1 mouse cellular context compared by ENCODE assay signal in the genomic region with DNA sequence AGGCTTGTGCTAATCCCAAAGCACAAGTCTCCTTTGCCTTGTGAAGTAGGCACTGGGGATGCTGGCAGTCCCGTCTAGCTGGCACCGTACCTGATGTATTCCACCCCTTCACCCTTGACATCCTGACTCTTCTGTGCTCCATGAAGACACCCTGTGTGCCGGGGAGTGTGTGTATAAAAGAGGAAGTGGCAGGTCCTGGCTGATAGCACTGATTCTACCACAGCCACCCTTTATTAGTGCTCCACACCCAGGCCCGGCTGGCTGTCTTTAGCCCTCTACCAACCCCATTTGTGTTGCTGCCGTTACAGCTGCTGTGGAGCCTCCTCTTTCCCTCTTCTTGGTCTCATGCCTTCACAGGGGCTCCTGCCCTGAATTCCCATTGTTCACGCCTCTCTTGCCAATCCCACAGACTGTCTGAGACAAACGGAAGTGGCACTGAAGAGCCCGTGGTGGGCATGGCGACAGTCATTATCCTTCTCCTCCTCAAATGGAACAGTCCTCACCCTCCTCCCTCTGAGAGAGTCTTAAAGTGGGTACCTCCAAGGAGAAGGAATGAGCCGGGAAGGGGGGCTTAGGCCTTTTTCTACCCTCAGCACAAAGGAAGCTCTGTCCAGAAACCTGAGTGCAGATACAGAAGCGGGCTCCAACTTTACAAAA.
TF ChIP-seq lines count a peak whose summit lies in the region.

No protein-coding gene starts in this region.

TF ChIP-seq in MEL, 35 proteins besides CTCF, POLR2A, EP300 and RAD21:
- TF ChIP-seq TAL1 (IDR thresholded peaks at IDR 0.05; ENCODE audit: low read length) (peak; percentile 57), ETS1 (IDR thresholded peaks at IDR 0.05; ENCODE audit: low read depth, low read length) (0 out of 2 replicates have a peak, but pooled peaks have one; percentile 28), CHD2 (IDR thresholded peaks at IDR 0.05; ENCODE audit: low read length) (no peak), SIN3A (IDR thresholded peaks at IDR 0.05; ENCODE audit: low read length) (no peak), BHLHE40 (IDR thresholded peaks at IDR 0.05; ENCODE audit: borderline replicate concordance, low read depth, low read length) (peak; percentile 32; the same call in 1 of the 2 replicates), USF1 (IDR thresholded peaks at IDR 0.05; ENCODE audit: low read depth, low read length) (no peak), HCFC1 (IDR thresholded peaks at IDR 0.05; ENCODE audit: low read depth, low read length) (0 out of 2 replicates have a peak, but pooled peaks have one; percentile 13), SMC3 (IDR thresholded peaks at IDR 0.05; ENCODE audit: low read depth, low read length) (no peak; the same call in 1 of the 2 replicates), GATA1 (IDR thresholded peaks at IDR 0.05; ENCODE audit: low read depth, low read length) (peak; percentile 67; the same call in 1 of the 2 replicates), CHD1 (IDR thresholded peaks at IDR 0.05; ENCODE audit: low read depth, low read length) (no peak), MAZ (IDR thresholded peaks at IDR 0.05; ENCODE audit: low read depth, low read length) (0 out of 2 replicates have a peak, but pooled peaks have one; percentile 24), RCOR1 (IDR thresholded peaks at IDR 0.05; ENCODE audit: low read depth, low read length) (peak; percentile 98), MAX (IDR thresholded peaks at IDR 0.05; ENCODE audit: low read length) (no peak), UBTF (IDR thresholded peaks at IDR 0.05; ENCODE audit: borderline replicate concordance, insufficient read depth, low read depth, low read length) (no peak), TCF12 (IDR thresholded peaks at IDR 0.05; ENCODE audit: low read depth, low read length) (peak; percentile 79), JUND (IDR thresholded peaks at IDR 0.05; ENCODE audit: low read depth, low read length) (no peak), MYB (IDR thresholded peaks at IDR 0.05; ENCODE audit: low read depth, low read length) (no peak), MYC (IDR thresholded peaks at IDR 0.05; ENCODE audit: low read depth, low read length) (no peak), ZKSCAN1 (IDR thresholded peaks at IDR 0.05; ENCODE audit: low read depth, low read length) (no peak), NRF1 (IDR thresholded peaks at IDR 0.05; ENCODE audit: insufficient read depth, low read depth, low read length, poor library complexity, severe bottlenecking) (no peak), KAT2A (conservative IDR thresholded peaks at IDR 0.05; ENCODE audit: low read depth, low read length) (no peak), ZNF384 (IDR thresholded peaks at IDR 0.05; ENCODE audit: low read depth, low read length) (no peak), TBP (IDR thresholded peaks at IDR 0.05; ENCODE audit: low read depth, low read length) (no peak), MXI1 (IDR thresholded peaks at IDR 0.05; ENCODE audit: low read depth, low read length) (no peak; the same call in 1 of the 2 replicates), MEF2A (IDR thresholded peaks at IDR 0.05; ENCODE audit: extremely low read depth, insufficient replicate concordance, low read depth, low read length, poor library complexity, severe bottlenecking) (no peak), USF2 (IDR thresholded peaks at IDR 0.05; ENCODE audit: borderline replicate concordance in 1 of 2, insufficient read depth in 1 of 2, low read depth in 1 of 2, low read length in 2 of 2) (no peak), ZMIZ1 (IDR thresholded peaks at IDR 0.05; ENCODE audit: low read depth, low read length) (no peak)
